Mouse (Mus musculus): ENCODE measurements around the gene Rexo1. TPM values are rescaled to one million over a fixed set of nuclear protein-coding genes. Genes with fewer than 3 reads are reported as not detected.

Gene Rexo1
- total RNA-seq, 1 experiment from 2014 or later, result 19.2 TPM

- peak; percentile 16; the same call in 1 of the 2 replicates for ATAC-seq (replicated peaks; ENCODE audit: low read depth, poor library complexity, severe bottlenecking)
Observed at GRCm38 (mm10) chr10:80510273-80510660, 51.1 kb downstream of the Rexo1 start.

GRCm38 (mm10) chr10:80509412-80510272 is 51.7 kb downstream of the Rexo1 start:
- ATAC-seq (replicated peaks; ENCODE audit: low read depth, poor library complexity, severe bottlenecking), result peak; percentile 85

- ATAC-seq (replicated peaks; ENCODE audit: low read depth, poor library complexity, severe bottlenecking), result peak; percentile 64
Observed at GRCm38 (mm10) chr10:80506222-80506621, 55.1 kb downstream of the Rexo1 start.

- ATAC-seq (replicated peaks; ENCODE audit: low read depth, poor library complexity, severe bottlenecking), result no peak
Observed at GRCm38 (mm10) chr10:80504724-80505123, 56.6 kb downstream of the Rexo1 start.

- ATAC-seq (replicated peaks; ENCODE audit: low read depth, poor library complexity, severe bottlenecking), result peak; percentile 36; the same call in 1 of the 2 replicates
Observed at GRCm38 (mm10) chr10:80503599-80504220, 57.6 kb downstream of the Rexo1 start.

- no peak for ATAC-seq (replicated peaks; ENCODE audit: low read depth, poor library complexity, severe bottlenecking)
Observed at GRCm38 (mm10) chr10:80502819-80503314, 58.5 kb downstream of the Rexo1 start.

- ATAC-seq (replicated peaks; ENCODE audit: low read depth, poor library complexity, severe bottlenecking), result no peak
Observed at GRCm38 (mm10) chr10:80502291-80502690, 59.1 kb downstream of the Rexo1 start.

- no peak for ATAC-seq (replicated peaks; ENCODE audit: low read depth, poor library complexity, severe bottlenecking)
Observed at GRCm38 (mm10) chr10:80496421-80496820, 64.9 kb downstream of the Rexo1 start.

- no peak for ATAC-seq (replicated peaks; ENCODE audit: low read depth, poor library complexity, severe bottlenecking)
Observed at GRCm38 (mm10) chr10:80495901-80496300, 65.5 kb downstream of the Rexo1 start.

- ATAC-seq (replicated peaks; ENCODE audit: low read depth, poor library complexity, severe bottlenecking), result peak; percentile 39
Observed at GRCm38 (mm10) chr10:80494732-80495131, 66.6 kb downstream of the Rexo1 start, which contains the start of gene Onecut3. Gene Onecut3, plus strand, starts transcription at chr10:80494835.

Other genes with a start within 250 kb of the Rexo1 start
- 15.8 and 19.8 TPM in 2 replicates for gene 2310011J03Rik, start 241.0 kb downstream of the Rexo1 start, total RNA-seq (2017)
- 2.7 and 5.9 TPM in 2 replicates for gene Pcsk4, start 232.1 kb downstream of the Rexo1 start, total RNA-seq (2017)
- 2.9 and 3.6 TPM in 2 replicates for gene Reep6, start 231.6 kb downstream of the Rexo1 start, total RNA-seq (2017)
- 0.10 and 0.64 TPM in 2 replicates for gene Adamtsl5, start 213.1 kb downstream of the Rexo1 start, total RNA-seq (2017)
- 0.55 TPM in 1 of 2 replicates, not detected in the other for gene Plk5, start 205.1 kb downstream of the Rexo1 start, total RNA-seq (2017)
- gene Mex3d, start 173.9 kb downstream of the Rexo1 start, total RNA-seq (2017), result 9.5 and 14.3 TPM in 2 replicates
- 76.2 and 113 TPM in 2 replicates for gene Mbd3, start 162.0 kb downstream of the Rexo1 start, total RNA-seq (2017)
- 141 and 186 TPM in 2 replicates for gene Uqcr11, start 154.7 kb downstream of the Rexo1 start, total RNA-seq (2017)
- gene Tcf3, start 127.9 kb downstream of the Rexo1 start, total RNA-seq (2017), result 67.2 and 80.0 TPM in 2 replicates
- not detected in 2 replicates for gene Onecut3, start 66.7 kb downstream of the Rexo1 start, total RNA-seq (2017)
- not detected in 2 replicates for gene Atp8b3, start 22.4 kb downstream of the Rexo1 start, total RNA-seq (2017)
- gene Klf16, start 15.8 kb upstream of the Rexo1 start, total RNA-seq (2017), result 8.6 and 10.6 TPM in 2 replicates
- 15.3 and 29.6 TPM in 2 replicates for gene Abhd17a, start 28.8 kb upstream of the Rexo1 start, total RNA-seq (2017)
- 10.8 and 13.3 TPM in 2 replicates for gene Scamp4, start 41.3 kb upstream of the Rexo1 start, total RNA-seq (2017)
- gene Adat3, start 41.3 kb upstream of the Rexo1 start, total RNA-seq (2017), result 0.96 TPM in 1 of 2 replicates, not detected in the other
- gene Gm49322, start 44.5 kb upstream of the Rexo1 start, total RNA-seq (2017), result 0.24 and 0.27 TPM in 2 replicates
- 132 and 167 TPM in 2 replicates for gene Csnk1g2, start 61.3 kb upstream of the Rexo1 start, total RNA-seq (2017)
- 19.2 and 27.1 TPM in 2 replicates for gene Btbd2, start 95.5 kb upstream of the Rexo1 start, total RNA-seq (2017)
- gene Mknk2, start 116.6 kb upstream of the Rexo1 start, total RNA-seq (2017), result 37.5 and 55.6 TPM in 2 replicates
- 42.9 and 49.3 TPM in 2 replicates for gene Mob3a, start 140.4 kb upstream of the Rexo1 start, total RNA-seq (2017)
- gene Izumo4, start 140.6 kb upstream of the Rexo1 start, total RNA-seq (2017), result 6.4 and 10.4 TPM in 2 replicates
- gene Ap3d1, start 180.7 kb upstream of the Rexo1 start, total RNA-seq (2017), result 33.6 and 39.4 TPM in 2 replicates
- gene Dot1l, start 193.6 kb upstream of the Rexo1 start, total RNA-seq (2017), result 7.6 and 19.5 TPM in 2 replicates
- gene Sf3a2, start 236.6 kb upstream of the Rexo1 start, total RNA-seq (2017), result 26.6 and 46.7 TPM in 2 replicates
- 36.7 and 43.0 TPM in 2 replicates for gene Plekhj1, start 237.1 kb upstream of the Rexo1 start, total RNA-seq (2017)
- 0.58 TPM in 1 of 2 replicates, not detected in the other for gene Amh, start 243.7 kb upstream of the Rexo1 start, total RNA-seq (2017)

Measured in common myeloid progenitor, adult 5-6 weeks (primary cell).